Mouse (Mus musculus): Measurements from ENCODE around the gene Erich3.

DNA sequence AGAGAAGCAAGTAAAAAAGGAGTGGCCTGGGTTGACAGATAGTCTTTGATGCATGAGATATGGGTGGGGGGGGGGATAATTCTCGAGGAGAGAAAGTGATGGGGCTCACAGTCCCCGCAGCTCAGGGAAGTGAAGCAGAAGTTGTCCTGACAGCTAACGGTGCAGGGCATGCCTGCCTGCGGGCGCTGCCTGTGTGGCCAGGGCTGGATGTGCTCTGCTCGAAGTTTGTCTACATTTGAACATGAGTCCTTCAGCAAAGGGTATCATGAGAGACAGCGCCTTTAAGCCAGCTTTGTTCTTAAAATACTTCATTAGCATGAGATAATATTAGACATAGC lies 16.2 kb upstream of the Erich3 start:
- TF ChIP-seq CTCF (IDR thresholded peaks at IDR 0.05; ENCODE audit: low read depth) (no peak), EP300 (optimal IDR thresholded peaks at IDR 0.05) (no peak)
